Mouse (Mus musculus) embryonic facial prominence, embryonic 14.5 days (tissue): ENCODE measurements around the gene Gm3371. TPM values are rescaled to one million over a fixed set of nuclear protein-coding genes. Genes with fewer than 3 reads are reported as not detected.
"Not testable (repeated sequence)": the region's sequence is repeated elsewhere in the genome, so short reads cannot be mapped to it uniquely, and the experiment has no call there.

Experiments used
- ATAC-seq: fragments of 200-750 bp; cut with Nextera tagmentation; 2 replicates; pipeline ENCODE4 v1.8.0; 2017; ENCODE audit warnings: low read depth, moderate number of reproducible peaks, moderate TSS enrichment
- DNase-seq: peaks from one replicate; pipeline ENCODE4 v3.0.0-alpha.2; 2015; ENCODE audit warnings: low spot score
- H3K27ac ChIP-seq: fragments of 300-500 bp; sonication (generic); replicated peaks from 2 replicates; pipeline ENCODE4 v1.5.1; 2014; ENCODE audit warnings: low read depth, mild to moderate bottlenecking, low read length, moderate library complexity
- H3K27me3 ChIP-seq: fragments of 300-500 bp; sonication (generic); replicated peaks from 2 replicates; pipeline ENCODE4 v1.6.1; 2014; ENCODE audit warnings: low read length; ENCODE audit not compliant: control insufficient read depth, insufficient read depth
- H3K36me3 ChIP-seq: fragments of 300-500 bp; sonication (generic); 2 replicates; pipeline ENCODE4 v1.6.1; 2014; ENCODE audit warnings: low read length, mixed read lengths; ENCODE audit not compliant: control insufficient read depth, insufficient read depth
- H3K4me1 ChIP-seq: fragments of 300-500 bp; sonication (generic); 2 replicates; pipeline ENCODE4 v1.6.1; 2014; ENCODE audit warnings: antibody characterized with exemption, low read length; ENCODE audit not compliant: control insufficient read depth, insufficient read depth
- H3K4me2 ChIP-seq: fragments of 300-500 bp; sonication (generic); 2 replicates; pipeline ENCODE4 v1.6.1; 2014; ENCODE audit warnings: low read depth, mild to moderate bottlenecking, low read length, moderate library complexity, mixed read lengths
- H3K4me3 ChIP-seq: fragments of 300-500 bp; sonication (generic); 2 replicates; pipeline ENCODE4 v1.5.1; 2014; ENCODE audit warnings: low read depth, mild to moderate bottlenecking, low read length
- H3K9ac ChIP-seq: fragments of 300-500 bp; sonication (generic); 2 replicates; pipeline ENCODE4 v1.6.1; 2014; ENCODE audit warnings: low read depth, mild to moderate bottlenecking, low read length, moderate library complexity, mixed read lengths
- H3K9me3 ChIP-seq: fragments of 300-500 bp; sonication (generic); 2 replicates; pipeline ENCODE4 v1.6.1; 2016; ENCODE audit warnings: low read length; ENCODE audit not compliant: control insufficient read depth
- WGBS: fragments of 180-500 bp; shearing (Covaris S2); extraction: QIAGEN DNeasy Blood & Tissue Kit; methylation state at CpG from one replicate; pipeline ENCODE4 v1.1.7; 2014; 5-methylcytosine and 5-hydroxymethylcytosine counted together
- polyA plus RNA-seq: library from polyadenylated mRNA; unstranded; fragments of >200 nt; fragmentation: Nextera tagmentation; extraction: Ambion mirVana; gene quantifications from 2 replicates; pipeline ENCODE4 v1.2.1, GENCODE M21; 2014

Gm3371 gene
- not detected in 2 replicates for polyA plus RNA-seq

DNA sequence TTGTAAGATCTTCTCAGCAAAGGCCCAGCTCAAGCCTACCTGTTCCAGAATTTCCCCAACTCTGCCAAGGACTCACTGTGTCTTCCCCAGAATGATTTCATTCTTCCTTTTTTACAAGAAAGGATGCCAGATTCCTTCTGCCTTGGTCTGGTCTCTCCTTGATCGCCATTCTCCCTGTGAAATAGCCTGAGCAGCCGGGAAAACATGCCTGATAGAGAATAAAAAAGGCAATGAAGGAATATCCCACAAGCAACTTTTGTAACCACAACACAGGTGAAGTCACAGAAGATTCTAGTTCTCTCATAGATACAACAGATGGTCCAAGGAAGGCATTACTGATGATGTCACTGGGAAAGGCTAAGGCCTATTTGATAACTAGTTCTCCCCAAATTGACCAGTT, at the start of gene Gm3371:
TSS of gene Gm3371 (minus strand) at position 101 of the 400 bp plus-strand sequence.
- WGBS, result no CpG with 5 or more reads among the region's 2 CpGs
- H3K4me1 ChIP-seq, H3K27ac ChIP-seq, H3K4me3 ChIP-seq, ATAC-seq, H3K4me2 ChIP-seq, H3K9ac ChIP-seq, H3K9me3 ChIP-seq, H3K27me3 ChIP-seq, DNase-seq, H3K36me3 ChIP-seq: not testable (repeated sequence)

DNA sequence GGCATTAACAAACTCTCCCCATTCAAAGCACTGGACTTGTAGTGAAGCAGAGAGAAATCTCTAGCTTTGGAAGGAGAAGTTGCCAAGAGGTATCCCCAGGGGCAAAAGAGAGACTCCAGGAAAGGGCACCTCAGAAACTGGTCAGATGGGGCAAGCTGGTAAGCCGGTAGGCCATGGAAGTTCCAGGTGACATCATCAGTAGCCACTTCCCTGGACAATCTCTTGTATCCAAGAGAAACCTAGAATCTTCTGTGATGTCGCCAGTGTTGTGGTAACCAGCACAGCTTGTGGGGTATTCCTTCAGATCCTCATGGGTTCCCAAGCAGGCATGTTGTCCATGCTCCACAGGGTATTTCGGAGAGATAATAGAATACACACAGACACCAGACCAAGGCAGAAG, 22.8 kb upstream of the Gm3371 start, which contains the start of gene Gm8232:
TSS of gene Gm8232 (plus strand) at position 301 of the 400 bp plus-strand sequence.
- not testable (repeated sequence) for H3K9ac ChIP-seq, H3K4me3 ChIP-seq, H3K36me3 ChIP-seq, H3K4me2 ChIP-seq, ATAC-seq, H3K4me1 ChIP-seq, H3K9me3 ChIP-seq, H3K27me3 ChIP-seq, H3K27ac ChIP-seq, DNase-seq
- WGBS, result 84% methylated on average over 2 of the region's 3 CpGs

DNA sequence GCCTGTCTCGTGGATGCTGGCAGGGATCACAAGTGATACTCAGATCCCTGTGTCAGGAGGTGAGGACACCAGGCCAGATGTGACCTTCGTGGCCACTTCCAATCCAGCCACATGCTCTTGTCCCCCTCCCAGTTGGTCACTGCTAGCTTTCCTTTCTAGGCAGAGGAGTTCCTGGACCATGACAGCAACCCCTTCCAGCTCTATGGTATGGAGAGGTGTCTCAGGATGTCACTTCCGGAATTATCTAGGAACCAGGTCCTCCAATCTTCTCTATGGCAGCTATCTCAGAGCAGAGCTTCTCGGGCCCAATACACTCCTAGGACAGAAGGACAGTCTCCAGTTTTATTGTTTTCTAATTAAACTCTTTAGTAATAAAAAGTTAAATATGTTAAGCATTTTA, 26.3 kb downstream of the Gm3371 start:
- not testable (repeated sequence) for H3K9me3 ChIP-seq, H3K27me3 ChIP-seq, DNase-seq, H3K27ac ChIP-seq, H3K4me3 ChIP-seq, H3K36me3 ChIP-seq, ATAC-seq, H3K9ac ChIP-seq, H3K4me2 ChIP-seq, H3K4me1 ChIP-seq
- 71% methylated on average over 3 of the region's 4 CpGs for WGBS

DNA sequence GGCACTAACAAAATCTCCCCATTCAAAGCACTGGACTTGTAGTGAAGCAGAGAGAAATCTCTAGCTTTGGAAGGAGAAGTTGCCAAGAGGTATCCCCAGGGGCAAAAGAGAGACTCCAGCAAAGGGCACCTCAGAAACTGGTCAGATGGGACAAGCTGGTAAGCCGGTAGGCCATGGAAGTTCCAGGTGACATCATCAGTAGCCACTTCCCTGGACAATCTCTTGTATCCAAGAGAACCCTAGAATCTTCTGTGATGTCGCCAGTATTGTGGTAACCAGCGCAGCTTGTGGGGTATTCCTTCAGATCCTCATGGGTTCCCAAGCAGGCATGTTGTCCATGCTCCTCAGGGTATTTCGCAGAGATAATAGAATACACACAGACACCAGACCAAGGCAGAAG, 45.4 kb downstream of the Gm3371 start, which contains the start of gene Gm8229:
TSS of gene Gm8229 (plus strand) at position 301 of the 400 bp plus-strand sequence.
- H3K27me3 ChIP-seq, H3K9me3 ChIP-seq, H3K4me1 ChIP-seq, H3K9ac ChIP-seq, H3K27ac ChIP-seq, DNase-seq, H3K4me2 ChIP-seq, ATAC-seq, H3K4me3 ChIP-seq, H3K36me3 ChIP-seq: not testable (repeated sequence)
- WGBS, result 92% methylated on average over 4 of the region's 4 CpGs

DNA sequence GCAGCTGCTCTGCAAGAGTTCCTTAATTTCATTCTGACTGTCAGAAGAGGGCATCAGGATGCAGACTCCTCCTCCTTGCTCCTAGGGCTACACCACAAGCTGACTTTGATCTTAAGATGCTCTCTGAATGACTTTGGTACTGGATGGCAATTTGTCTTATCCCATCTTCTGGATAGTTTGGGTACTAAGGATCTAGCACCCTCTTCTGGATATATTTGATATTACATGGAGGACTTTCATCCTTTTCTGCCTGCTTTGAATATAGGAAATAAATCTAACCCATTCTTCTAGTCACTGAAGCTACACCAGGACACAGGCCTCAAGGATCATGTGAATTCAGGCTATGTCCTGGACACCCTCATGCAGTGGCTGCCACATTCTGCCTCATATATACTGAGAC, 48.2 kb downstream of the Gm3371 start:
- H3K9ac ChIP-seq, H3K4me1 ChIP-seq, H3K27ac ChIP-seq, H3K4me2 ChIP-seq, H3K4me3 ChIP-seq, H3K9me3 ChIP-seq, ATAC-seq, H3K36me3 ChIP-seq, DNase-seq, H3K27me3 ChIP-seq: not testable (repeated sequence)

DNA sequence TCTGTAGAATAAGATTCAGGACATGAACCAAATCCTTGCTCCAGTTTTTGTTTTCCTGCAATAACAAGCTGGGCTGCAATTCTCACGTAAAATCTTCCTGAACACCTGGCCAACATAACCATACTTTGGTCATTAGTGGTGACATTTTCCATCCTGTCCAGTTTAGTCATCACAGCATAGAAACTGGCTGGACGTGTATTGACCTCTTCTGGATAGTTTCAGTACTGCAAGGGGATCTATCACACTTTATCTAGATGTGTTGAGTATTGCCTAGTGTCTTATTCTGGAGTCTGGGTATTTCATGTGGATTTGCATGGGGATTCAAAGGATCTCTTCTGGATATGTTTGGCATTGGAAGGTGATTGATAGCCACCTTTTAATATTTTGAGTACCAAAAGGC, 49.1 kb downstream of the Gm3371 start:
- not testable (repeated sequence) for H3K9me3 ChIP-seq, H3K27me3 ChIP-seq, ATAC-seq, H3K4me3 ChIP-seq, H3K4me2 ChIP-seq, H3K36me3 ChIP-seq, DNase-seq, H3K27ac ChIP-seq, H3K4me1 ChIP-seq, H3K9ac ChIP-seq
- 12% methylated on average over 1 of the region's 2 CpGs for WGBS

Other genes starting within 250 kb of the Gm3371 start
- not detected in 2 replicates for gene Gm8212, start 213.0 kb downstream of the Gm3371 start, polyA plus RNA-seq
- not detected in 2 replicates for gene 4930503E14Rik, start 197.4 kb downstream of the Gm3371 start, polyA plus RNA-seq
- gene Gm8220, start 125.1 kb downstream of the Gm3371 start, polyA plus RNA-seq, result not detected in 2 replicates
- gene Gm5930, start 72.1 kb downstream of the Gm3371 start, polyA plus RNA-seq, result not detected in 2 replicates
- gene Gm8229, start 45.3 kb downstream of the Gm3371 start, polyA plus RNA-seq, result not detected in 2 replicates
- not detected in 2 replicates for gene Gm8232, start 22.9 kb upstream of the Gm3371 start, polyA plus RNA-seq
- gene BC061237, start 81.8 kb upstream of the Gm3371 start, polyA plus RNA-seq, result not detected in 2 replicates
- gene Gm17093, start 107.6 kb upstream of the Gm3371 start, polyA plus RNA-seq, result not detected in 2 replicates
- not detected in 2 replicates for gene Gm8247, start 172.5 kb upstream of the Gm3371 start, polyA plus RNA-seq
- not detected in 2 replicates for gene Gm5624, start 217.2 kb upstream of the Gm3371 start, polyA plus RNA-seq